Mouse (Mus musculus) kidney, embryonic 14.5 days (tissue): ENCODE measurements around the gene Abi1. TPM values are rescaled to one million over a fixed set of nuclear protein-coding genes. Genes with fewer than 3 reads are reported as not detected.

Experiments used
- ATAC-seq: fragments of 200-750 bp; cut with Nextera tagmentation; 2 replicates; pipeline ENCODE4 v1.8.0; 2017; ENCODE audit warnings: moderate number of reproducible peaks, mild to moderate bottlenecking, moderate TSS enrichment, moderate library complexity; ENCODE audit not compliant: low FRiP score, low TSS enrichment
- H3K27ac ChIP-seq: fragments of 300-500 bp; sonication (generic); 2 replicates; pipeline ENCODE4 v1.5.1; 2014; ENCODE audit warnings: low read depth, mild to moderate bottlenecking, low read length, moderate library complexity, mixed read lengths
- H3K27me3 ChIP-seq: fragments of 300-500 bp; sonication (generic); 2 replicates; pipeline ENCODE4 v1.6.1; 2014; ENCODE audit warnings: mild to moderate bottlenecking, low read length; ENCODE audit not compliant: control insufficient read depth, insufficient read depth
- H3K36me3 ChIP-seq: fragments of 300-500 bp; sonication (generic); 2 replicates; pipeline ENCODE4 v1.6.1; 2014; ENCODE audit warnings: low read length, mixed read lengths; ENCODE audit not compliant: control insufficient read depth, insufficient read depth
- H3K4me1 ChIP-seq: fragments of 300-500 bp; sonication (generic); 2 replicates; pipeline ENCODE4 v1.6.1; 2014; ENCODE audit warnings: low read length, mixed read lengths; ENCODE audit not compliant: control insufficient read depth, insufficient read depth
- H3K4me2 ChIP-seq: fragments of 300-500 bp; sonication (generic); replicated peaks from 2 replicates; pipeline ENCODE4 v1.6.1; 2014; ENCODE audit warnings: low read depth, mild to moderate bottlenecking, low read length
- H3K4me3 ChIP-seq: fragments of 300-500 bp; sonication (generic); 2 replicates; pipeline ENCODE4 v1.5.1; 2014; ENCODE audit warnings: mild to moderate bottlenecking, low read length
- H3K9ac ChIP-seq: fragments of 300-500 bp; sonication (generic); 2 replicates; pipeline ENCODE4 v1.6.1; 2014; ENCODE audit warnings: low read depth, mild to moderate bottlenecking, low read length, moderate library complexity
- H3K9me3 ChIP-seq: fragments of 300-500 bp; sonication (generic); 2 replicates; pipeline ENCODE4 v1.6.1; 2016; ENCODE audit warnings: low read length; ENCODE audit not compliant: control insufficient read depth
- WGBS: fragments of 180-500 bp; shearing (Covaris S2); extraction: QIAGEN DNeasy Blood & Tissue Kit; methylation state at CpG from one replicate; pipeline ENCODE4 v1.1.7; 2014; 5-methylcytosine and 5-hydroxymethylcytosine counted together
- polyA plus RNA-seq: library from polyadenylated mRNA; unstranded; fragments of >200 nt; fragmentation: Nextera tagmentation; extraction: Ambion mirVana; gene quantifications from 2 replicates; pipeline ENCODE4 v1.2.1, GENCODE M21; 2014

Abi1 gene
- polyA plus RNA-seq, 1 experiment from 2014 or later: 49.1 TPM

DNA sequence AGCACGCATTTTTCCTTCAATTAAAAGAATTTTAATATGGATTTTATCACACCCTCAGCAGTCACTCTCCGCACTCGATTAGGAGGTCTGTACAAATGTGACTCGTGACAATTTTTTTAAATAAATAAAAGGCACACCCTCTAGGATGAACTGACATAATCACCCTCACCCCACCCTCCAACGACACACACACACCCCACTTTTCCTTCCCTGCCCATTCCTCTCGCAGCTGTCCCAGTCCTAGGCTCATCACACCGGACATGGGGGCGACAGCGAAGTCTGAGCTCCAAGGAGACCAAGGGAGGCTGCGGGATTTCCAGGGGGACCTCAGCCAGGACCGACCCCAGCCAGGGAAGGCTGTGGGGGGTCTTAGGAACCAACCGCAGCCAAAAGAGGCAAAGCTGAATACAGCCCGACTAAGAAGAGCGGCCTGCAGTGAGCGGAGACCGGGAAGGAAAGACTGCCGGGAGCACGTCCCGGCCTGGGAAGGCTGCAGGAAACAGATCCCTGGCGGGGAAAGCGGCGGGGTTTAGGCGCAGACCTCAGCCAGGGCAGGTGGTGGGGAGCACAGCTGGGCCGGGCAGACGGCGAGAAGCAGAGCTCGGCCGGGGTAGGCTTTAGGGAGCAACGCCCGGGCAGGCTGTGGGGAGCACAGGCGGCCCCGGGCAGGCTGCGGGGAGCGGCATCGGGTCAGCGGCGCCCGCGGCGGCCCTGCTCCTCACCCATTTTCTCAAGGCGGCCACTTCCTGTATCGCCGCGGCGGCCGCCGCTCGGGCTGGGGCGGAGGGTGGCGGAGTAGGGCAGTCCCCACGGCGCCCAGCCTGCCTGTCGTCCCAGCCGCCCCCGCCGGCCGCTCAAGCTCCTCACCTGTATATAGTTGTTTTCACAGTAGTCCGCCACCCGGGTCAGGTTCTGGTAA, 700 bp downstream of the Abi1 start:
- H3K36me3 ChIP-seq: no peaks in the 10 kb centered on the region
- ATAC-seq: peak; percentile 88
- peak overlapping the region; percentile 94 for H3K27ac ChIP-seq
- H3K4me2 ChIP-seq: peak overlapping the region; percentile 61
- peak overlapping the region; percentile 93 for H3K9ac ChIP-seq
- H3K4me1 ChIP-seq: peaks cover 7% of the 10 kb centered on the region; the same call in 1 of the 2 replicates
- peak overlapping the region; percentile 74 for H3K4me3 ChIP-seq
- H3K9me3 ChIP-seq: no peaks in the 10 kb centered on the region
- H3K27me3 ChIP-seq: no peaks in the 10 kb centered on the region
- under 1% methylated on average over 47 of the region's 59 CpGs for WGBS

DNA sequence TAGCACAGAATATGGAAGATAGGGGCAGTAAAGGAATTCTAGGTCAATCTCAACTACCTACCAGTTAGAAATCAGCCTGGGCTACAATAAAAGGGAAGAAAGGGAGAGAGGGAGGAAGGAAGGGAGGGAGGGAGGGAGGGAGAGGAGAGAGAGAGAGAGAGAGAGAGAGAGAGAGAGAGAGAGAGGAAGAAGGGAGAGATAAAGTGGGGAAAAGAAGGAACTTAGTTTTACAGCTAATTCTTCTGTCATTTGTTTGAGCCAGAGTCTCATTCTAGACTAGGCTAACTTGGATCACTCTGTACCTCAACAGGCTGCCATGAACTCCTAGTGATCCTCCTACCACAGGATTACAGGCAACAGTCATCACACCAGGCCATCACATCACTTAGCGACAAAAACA, 4.6 kb downstream of the Abi1 start:
- H3K4me1 ChIP-seq: peaks cover 7% of the 10 kb centered on the region; the same call in 1 of the 2 replicates
- no peaks in the 10 kb centered on the region for H3K9me3 ChIP-seq
- WGBS: 100% methylated on average over 1 of the region's 1 CpGs
- no peaks in the 10 kb centered on the region for H3K27me3 ChIP-seq
- ATAC-seq: no peak
- no peak overlapping the region for H3K4me2 ChIP-seq
- H3K27ac ChIP-seq: no peak overlapping the region
- H3K4me3 ChIP-seq: no peak overlapping the region
- no peaks in the 10 kb centered on the region for H3K36me3 ChIP-seq
- H3K9ac ChIP-seq: no peak overlapping the region

DNA sequence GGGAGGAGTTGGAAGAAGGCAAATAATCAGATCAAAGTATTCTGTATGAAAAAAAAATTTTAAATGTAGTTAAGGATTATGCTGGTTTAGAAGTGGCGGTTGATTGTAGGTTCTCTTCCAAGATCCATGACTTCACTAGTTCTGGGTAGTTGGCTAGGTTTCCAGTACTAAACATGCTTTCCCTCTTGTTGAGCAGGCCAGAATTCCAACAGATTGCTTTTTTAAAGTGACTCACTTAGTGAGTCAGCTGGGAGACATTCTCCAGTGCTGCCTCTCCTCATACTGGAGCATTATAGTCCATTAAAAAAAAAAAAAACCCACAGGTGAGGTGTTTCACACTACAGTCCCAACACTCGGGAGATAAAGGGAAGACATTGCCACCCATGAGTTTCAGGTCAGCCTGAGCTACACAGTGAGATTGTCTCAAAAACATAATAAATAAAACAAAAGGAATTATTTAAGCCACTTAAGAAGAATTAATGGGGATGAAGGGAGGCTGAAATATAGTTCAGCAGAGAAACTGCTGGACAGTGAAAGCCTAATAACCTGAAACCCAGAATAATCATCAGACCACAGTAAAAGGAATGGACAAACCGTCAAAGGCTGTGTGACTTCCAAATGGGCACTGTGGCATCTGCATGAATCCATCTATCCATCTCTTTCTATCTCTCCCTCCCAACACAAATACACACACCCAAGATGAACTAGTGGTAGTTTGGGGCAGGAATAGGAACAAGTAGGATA, 5.2 kb downstream of the Abi1 start:
- Histone ChIP-seq H3K27ac (no peak overlapping the region), H3K4me1 (peaks cover 7% of the 10 kb centered on the region; the same call in 1 of the 2 replicates), H3K4me3 (no peak overlapping the region), H3K9me3 (no peaks in the 10 kb centered on the region), H3K9ac (no peak overlapping the region), H3K27me3 (no peaks in the 10 kb centered on the region), H3K4me2 (no peak overlapping the region), H3K36me3 (0 out of 2 replicates have a peak, but pooled peaks cover 3% of the 10 kb centered on the region)
- no peak for ATAC-seq
- 83% methylated on average over 3 of the region's 3 CpGs for WGBS

DNA sequence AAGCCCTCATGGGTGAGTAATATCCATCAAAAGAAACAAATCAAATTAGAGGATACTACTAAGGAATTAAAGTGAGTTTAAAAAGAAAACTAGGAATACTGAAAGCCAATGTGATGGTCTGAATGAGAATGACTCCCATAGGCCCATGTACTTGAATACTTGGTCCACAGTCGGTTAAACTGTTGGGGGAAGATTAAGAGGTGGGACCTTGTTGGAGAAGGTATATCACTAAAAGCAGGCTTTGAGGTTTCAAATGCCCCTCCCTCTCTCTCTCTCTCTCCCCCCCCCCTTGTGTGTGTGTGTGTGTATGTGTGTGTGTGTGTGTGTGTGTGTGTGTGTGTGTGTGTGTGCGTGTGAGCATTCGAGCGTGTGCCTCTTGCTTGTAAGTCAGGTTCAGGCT, 9.4 kb downstream of the Abi1 start:
- Histone ChIP-seq H3K4me1 (no peaks in the 10 kb centered on the region), H3K36me3 (0 out of 2 replicates have a peak, but pooled peaks cover 3% of the 10 kb centered on the region), H3K9me3 (no peaks in the 10 kb centered on the region), H3K27me3 (no peaks in the 10 kb centered on the region), H3K9ac (no peak overlapping the region), H3K4me3 (no peak overlapping the region), H3K27ac (no peak overlapping the region), H3K4me2 (no peak overlapping the region)
- ATAC-seq: no peak
- 83% methylated on average over 4 of the region's 4 CpGs for WGBS

DNA sequence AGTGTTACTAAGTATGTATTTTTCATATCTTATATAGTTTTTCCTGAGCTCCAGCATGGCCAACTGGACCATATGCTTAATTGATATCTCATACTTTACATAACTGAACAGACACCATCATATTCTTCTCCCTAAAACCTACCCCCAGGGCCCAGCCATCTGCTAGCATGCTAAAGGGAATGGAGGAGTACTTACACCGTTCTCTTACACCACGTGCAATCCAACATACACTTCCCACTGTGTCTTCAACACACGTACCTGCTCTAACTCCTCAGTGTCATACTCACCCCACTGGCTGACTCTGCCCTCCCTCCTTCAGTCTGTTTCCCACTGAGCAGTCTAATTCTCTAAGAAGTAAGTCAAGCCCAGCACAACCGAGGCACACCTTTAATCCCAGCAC, 11.2 kb downstream of the Abi1 start:
- H3K4me2 ChIP-seq: no peak overlapping the region

DNA sequence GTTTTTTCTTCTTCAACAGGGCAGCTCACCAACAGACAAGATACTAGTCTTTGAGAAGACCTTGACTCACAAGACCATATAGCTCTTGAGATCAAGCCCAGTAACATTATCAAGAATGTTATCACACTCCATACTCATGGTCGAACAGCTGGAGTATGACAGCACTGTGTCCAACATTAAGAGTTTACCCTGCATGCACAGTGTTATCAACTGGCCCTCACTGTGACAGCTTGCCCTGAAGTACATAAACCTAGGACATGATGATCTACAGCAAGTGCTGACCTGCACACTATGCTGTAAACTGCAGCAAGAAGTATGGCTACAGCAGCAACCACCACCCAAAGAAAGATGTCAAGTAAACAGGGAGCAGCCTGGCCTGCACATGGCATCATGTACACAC, 13.7 kb downstream of the Abi1 start:
- H3K9ac ChIP-seq: no peak overlapping the region
- no peak overlapping the region for H3K4me3 ChIP-seq
- H3K4me2 ChIP-seq: no peak overlapping the region
- 89% methylated on average over 1 of the region's 1 CpGs for WGBS
- H3K4me1 ChIP-seq: no peaks in the 10 kb centered on the region
- no peaks in the 10 kb centered on the region for H3K9me3 ChIP-seq
- H3K27me3 ChIP-seq: no peaks in the 10 kb centered on the region
- H3K27ac ChIP-seq: no peak overlapping the region
- 0 out of 2 replicates have a peak, but pooled peaks have one; percentile 39 for ATAC-seq
- H3K36me3 ChIP-seq: 0 out of 2 replicates have a peak, but pooled peaks cover 3% of the 10 kb centered on the region

More for the DNA sequence above, 11.2 kb downstream of the Abi1 start:
- 0 out of 2 replicates have a peak, but pooled peaks cover 3% of the 10 kb centered on the region for H3K36me3 ChIP-seq
- no peaks in the 10 kb centered on the region for H3K9me3 ChIP-seq
- no peak for ATAC-seq
- H3K4me3 ChIP-seq: no peak overlapping the region
- no peaks in the 10 kb centered on the region for H3K27me3 ChIP-seq
- 92% methylated on average over 4 of the region's 4 CpGs for WGBS
- no peak overlapping the region for H3K9ac ChIP-seq
- H3K27ac ChIP-seq: no peak overlapping the region
- H3K4me1 ChIP-seq: no peaks in the 10 kb centered on the region

DNA sequence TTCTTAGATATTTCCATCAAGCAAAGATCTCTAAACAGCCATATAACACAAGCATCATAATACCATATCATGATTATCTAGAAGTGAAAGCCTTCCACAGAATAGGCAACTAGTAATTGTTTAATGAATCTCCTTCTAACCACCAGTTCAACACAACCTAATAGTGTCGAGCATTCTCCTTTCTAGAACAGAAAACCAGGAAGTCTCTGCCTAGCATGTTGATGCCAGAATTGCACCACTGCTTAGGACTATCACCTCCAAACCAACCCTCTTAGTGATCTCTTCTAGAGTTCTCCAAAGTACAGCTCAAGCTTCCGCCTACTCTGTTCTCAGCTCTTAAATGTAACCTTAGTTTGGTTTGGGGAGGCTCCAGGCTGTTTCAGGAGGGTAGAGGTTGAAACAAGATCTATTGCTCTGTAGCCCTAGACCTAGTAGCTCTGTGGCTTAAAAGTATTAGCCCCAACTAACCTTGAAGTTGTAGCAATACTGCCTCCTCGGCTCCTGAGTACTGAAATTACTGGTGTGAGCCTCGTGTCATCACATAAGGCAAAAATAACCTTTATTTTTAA, 16.2 kb downstream of the Abi1 start:
- 83% methylated on average over 4 of the region's 4 CpGs for WGBS
- no peak overlapping the region for H3K4me3 ChIP-seq

DNA sequence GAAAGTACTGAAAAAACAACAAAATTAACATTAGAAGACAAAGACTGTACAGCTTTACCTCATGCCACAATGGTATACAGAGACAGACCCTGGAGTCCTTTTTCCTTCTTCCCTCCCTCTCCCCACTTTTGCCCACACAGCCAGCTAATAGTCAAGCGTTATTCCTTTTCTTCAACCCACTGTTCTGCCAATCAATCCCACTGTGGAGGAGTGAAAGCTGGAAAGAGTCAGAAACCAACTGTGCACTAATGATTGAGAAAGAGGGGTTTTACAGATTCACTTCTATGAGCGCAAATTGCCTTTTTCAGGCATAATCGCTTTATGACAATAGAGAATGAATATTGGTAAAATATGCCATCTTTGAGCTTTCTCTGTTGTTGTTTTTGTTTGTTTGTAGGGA, 17.0 kb downstream of the Abi1 start:
- no peaks in the 10 kb centered on the region for H3K4me1 ChIP-seq
- no peak overlapping the region for H3K4me3 ChIP-seq
- H3K27ac ChIP-seq: no peak overlapping the region
- H3K4me2 ChIP-seq: no peak overlapping the region
- no peaks in the 10 kb centered on the region for H3K27me3 ChIP-seq
- ATAC-seq: no peak
- H3K9me3 ChIP-seq: no peaks in the 10 kb centered on the region
- no peaks in the 10 kb centered on the region for H3K36me3 ChIP-seq
- 89% methylated on average over 3 of the region's 3 CpGs for WGBS
- H3K9ac ChIP-seq: no peak overlapping the region

More for the DNA sequence above, 16.2 kb downstream of the Abi1 start:
- Histone ChIP-seq H3K9me3 (no peaks in the 10 kb centered on the region), H3K27ac (no peak overlapping the region), H3K36me3 (no peaks in the 10 kb centered on the region), H3K4me2 (no peak overlapping the region), H3K27me3 (no peaks in the 10 kb centered on the region), H3K4me1 (no peaks in the 10 kb centered on the region), H3K9ac (no peak overlapping the region)
- no peak for ATAC-seq
